Mouse (Mus musculus) c-Kit-positive CD71-negative TER-119-negative erythroid progenitor cells, embryonic 14.5 days (primary cell): ENCODE measurements around the gene Zfp148.
"Not testable (repeated sequence)": the region's sequence is repeated elsewhere in the genome, so short reads cannot be mapped to it uniquely, and the experiment has no call there.

ENCODE experiments used
- DNase-seq: peaks from one replicate; pipeline ENCODE4 v3.0.0-alpha.2; 2013; ENCODE audit warnings: low read depth

The Zfp148 gene

GRCm38 (mm10) chr16:33461416-33461815 lies 80.8 kb downstream of the Zfp148 start:
- no peak for DNase-seq

DNA sequence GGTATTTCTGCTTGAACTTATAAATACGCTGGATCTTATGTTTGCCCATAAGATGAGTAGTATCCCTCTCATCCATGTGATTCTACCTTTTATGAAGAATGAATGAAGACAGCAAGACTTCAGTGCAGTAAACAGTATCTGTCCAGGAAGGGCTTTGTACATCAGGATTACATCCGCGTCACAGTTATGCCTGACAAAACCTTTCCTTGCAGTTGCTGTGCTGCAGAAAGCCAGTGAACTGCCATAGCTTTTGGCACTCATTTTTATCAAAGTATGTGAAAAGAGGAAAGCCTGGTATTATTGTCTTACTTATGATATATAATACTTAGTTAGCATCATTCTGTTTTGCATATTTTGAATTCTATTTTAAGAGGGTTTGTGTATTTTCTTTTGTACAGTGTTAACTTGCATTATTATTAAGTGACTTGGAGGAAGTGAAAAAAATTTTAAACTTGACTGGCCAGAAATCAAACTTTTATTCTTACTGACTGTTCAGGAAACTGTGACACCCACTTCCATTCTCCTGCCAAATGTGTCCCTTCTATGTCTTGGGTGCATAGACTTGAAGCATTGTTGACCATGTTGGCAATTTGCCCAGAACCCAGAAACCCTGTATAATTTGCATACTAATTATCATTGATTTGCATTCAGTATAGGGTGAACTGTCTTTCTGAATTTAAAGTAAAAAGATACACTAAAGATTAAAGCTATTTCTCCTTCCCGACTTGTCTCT lies 84.0 kb downstream of the Zfp148 start:
- DNase-seq, result no peak

- DNase-seq, result no peak
Observed at GRCm38 (mm10) chr16:33465242-33465614, 84.6 kb downstream of the Zfp148 start.

- DNase-seq, result no peak
Observed at GRCm38 (mm10) chr16:33467451-33467850, 86.8 kb downstream of the Zfp148 start.

- DNase-seq, result no peak
Observed at GRCm38 (mm10) chr16:33469973-33470372, 89.3 kb downstream of the Zfp148 start.

GRCm38 (mm10) chr16:33474381-33474780 lies 93.7 kb downstream of the Zfp148 start:
- no peak for DNase-seq

DNA sequence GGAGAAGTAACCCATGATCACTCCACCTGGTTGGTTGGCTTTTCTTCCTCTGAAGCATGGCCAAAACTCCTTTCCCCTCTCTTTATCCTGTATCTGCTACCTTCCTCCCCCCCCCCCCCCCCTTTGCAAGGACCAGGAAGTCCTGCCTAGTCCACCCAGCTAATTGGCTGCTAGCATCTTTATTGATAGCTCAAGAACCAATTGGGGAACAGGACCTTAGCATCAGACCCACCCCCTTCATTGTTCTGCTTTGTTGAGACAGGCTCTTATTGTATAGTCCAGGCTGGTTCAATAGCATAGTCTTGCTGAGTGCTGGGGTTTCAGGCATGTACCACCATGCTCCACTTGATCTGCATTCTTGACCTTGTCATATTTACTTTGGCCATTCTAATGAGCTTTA lies 99.3 kb downstream of the Zfp148 start:
- DNase-seq, result no peak

- DNase-seq, result no peak
Observed at GRCm38 (mm10) chr16:33481148-33481547, 100.5 kb downstream of the Zfp148 start.

DNA sequence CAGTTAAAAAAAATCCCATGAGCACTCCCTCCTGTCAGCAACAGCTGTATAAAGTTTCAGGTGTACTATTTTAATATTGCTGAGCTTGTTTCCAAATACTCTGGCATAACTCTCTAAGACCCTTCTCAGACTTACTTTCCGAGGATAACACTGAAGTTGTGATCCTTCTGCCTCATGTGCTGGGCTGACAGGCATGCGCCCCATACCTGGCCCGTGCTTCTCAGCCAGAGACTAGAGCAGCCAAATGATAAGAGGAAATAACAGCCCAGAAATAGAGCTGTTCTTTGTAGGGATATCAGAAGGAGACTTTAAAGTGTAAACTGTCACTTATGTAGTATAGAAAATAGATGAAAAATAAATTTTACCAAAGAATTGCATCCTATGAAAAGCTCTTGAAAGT lies 101.7 kb downstream of the Zfp148 start:
- DNase-seq, result no peak

GRCm38 (mm10) chr16:33487709-33488108 lies 107.1 kb downstream of the Zfp148 start:
- DNase-seq, result no peak

DNA sequence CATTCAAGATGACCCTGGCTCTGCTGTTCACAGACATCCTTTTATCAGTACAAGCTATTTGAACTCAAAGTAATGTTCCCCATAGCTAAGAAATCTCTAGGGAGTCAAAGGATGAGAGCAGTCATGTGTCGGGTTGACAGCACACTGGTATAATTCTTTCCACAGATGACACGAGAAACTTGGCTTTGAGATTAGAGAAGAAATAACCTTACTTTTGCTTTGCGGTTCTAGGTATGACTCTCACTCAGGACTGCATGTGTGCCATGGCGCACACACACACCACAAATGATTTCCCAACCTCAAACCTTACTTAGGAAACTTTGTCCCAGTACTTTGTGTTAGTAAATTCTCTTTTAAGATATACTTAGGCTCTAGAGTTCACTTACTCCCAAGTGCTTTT lies 113.7 kb downstream of the Zfp148 start:
- no peak for DNase-seq

GRCm38 (mm10) chr16:33508082-33508481 lies 127.4 kb downstream of the Zfp148 start:
- no peak for DNase-seq

DNA sequence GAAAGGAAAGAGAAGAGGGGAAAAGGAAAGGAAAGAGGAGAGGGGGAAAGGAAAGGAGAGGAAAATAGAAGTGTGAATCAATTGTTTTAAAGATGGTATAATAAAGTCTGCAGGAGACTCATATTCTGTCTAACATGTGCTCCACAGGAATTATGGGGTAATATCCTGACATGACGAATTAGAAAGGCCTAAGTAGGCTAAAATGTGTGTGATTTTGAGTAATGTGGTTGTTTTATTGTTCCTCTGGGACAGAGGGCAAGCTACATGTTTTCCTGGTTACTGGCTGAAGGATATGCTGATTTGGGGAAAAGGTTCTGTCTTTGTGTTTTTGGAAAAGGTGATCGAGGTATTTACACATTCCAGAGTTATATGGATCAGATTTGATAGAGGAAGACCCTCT lies 128.6 kb downstream of the Zfp148 start:
- DNase-seq, result not testable (repeated sequence)

DNA sequence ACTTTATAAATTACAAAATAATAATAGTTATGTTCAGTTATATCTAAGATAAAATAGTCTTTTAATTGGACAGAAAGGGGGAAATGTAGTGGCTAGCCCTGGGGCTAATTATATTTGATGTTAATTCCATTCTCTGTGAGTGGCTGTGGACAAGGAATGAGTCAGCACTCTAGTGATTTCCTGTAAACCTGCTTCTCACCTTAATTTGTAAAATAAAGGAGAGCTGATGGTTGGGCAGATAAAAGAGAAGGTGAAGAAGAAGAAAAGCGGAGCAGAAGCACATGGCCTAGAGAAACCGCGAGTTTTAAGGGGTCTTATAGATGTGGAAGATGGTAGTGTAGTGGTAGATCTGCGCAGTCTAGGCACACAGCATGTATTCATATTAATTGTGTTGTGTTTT lies 130.2 kb downstream of the Zfp148 start:
- DNase-seq, result not testable (repeated sequence)

GRCm38 (mm10) chr16:33512555-33512954 lies 131.9 kb downstream of the Zfp148 start:
- no peak for DNase-seq

- DNase-seq, result no peak
Observed at GRCm38 (mm10) chr16:33516807-33517565, 136.3 kb downstream of the Zfp148 start, which contains the start of gene Slc12a8. Slc12a8 (plus strand) TSS chr16:33517328.

- no peak for DNase-seq
Observed at GRCm38 (mm10) chr16:33517627-33518026, 137.0 kb downstream of the Zfp148 start.

DNA sequence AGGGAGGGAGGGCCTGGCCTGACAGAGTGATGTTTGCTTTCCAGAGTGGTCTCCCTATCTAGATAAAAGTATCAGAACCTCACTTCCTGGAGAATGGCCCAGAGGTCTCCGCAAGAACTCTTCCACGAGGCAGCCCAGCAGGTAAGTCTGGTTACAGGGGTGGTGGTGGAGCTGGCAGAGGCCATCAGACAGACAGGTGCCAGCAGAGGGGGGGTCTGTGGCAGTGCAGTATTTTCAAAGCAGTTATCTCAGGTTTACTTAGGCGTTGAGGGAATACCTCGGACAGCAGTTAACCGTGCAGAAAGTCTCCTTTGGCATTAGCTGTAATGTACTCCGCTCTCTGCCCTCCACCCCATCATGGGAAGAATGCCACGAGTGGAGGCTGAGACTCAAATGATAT lies 137.6 kb downstream of the Zfp148 start:
- no peak for DNase-seq

DNA sequence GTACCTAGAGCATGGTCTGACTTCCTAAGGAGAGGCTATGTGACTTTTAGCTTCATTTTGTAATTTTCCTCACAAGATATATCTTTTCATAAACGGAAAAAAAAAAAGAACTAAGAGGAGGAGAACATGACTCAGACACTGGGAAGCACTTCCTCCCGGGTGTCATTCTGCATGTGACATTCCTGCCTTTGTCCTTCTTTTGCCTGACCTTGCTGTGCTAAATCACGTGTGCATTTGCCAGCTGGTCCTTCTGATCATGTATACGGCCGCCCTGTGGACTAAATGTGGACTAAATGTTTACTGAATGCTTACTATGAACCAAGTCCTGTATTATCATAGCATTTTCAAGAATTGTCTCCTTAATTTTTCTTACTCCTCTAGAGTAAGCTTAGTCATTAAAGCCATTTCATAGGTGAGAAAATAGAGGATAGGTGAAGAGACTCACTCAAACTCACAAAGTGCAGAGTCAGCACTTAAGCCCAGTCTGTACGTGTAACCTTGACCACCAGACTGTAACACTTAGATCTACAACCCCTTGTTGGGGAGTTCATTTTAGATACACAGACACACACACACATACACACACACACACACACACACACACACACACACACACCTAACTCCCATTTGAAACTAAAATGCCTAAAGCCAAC lies 139.4 kb downstream of the Zfp148 start:
- DNase-seq, result no peak

GRCm38 (mm10) chr16:33522516-33522915 lies 141.9 kb downstream of the Zfp148 start:
- no peak for DNase-seq

DNA sequence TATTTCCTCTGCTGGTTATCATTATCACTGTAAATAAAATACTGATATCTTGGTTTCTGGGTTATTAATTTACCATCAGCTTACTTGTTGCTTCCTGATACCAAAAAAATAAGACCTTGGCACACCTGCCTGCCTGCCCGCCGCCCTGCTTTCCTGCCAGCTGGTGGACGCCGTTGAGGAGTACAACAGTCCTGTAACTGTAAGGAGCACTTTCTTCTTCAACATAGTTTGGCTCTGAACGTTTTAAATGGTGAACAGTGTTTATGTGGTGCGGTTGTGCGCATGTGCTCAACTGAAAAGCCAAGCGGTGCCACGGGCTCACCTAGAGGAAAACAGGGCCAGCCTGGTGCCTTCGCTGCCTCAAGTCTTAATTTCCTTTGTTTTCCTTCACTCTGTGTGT lies 142.9 kb downstream of the Zfp148 start:
- no peak for DNase-seq

DNA sequence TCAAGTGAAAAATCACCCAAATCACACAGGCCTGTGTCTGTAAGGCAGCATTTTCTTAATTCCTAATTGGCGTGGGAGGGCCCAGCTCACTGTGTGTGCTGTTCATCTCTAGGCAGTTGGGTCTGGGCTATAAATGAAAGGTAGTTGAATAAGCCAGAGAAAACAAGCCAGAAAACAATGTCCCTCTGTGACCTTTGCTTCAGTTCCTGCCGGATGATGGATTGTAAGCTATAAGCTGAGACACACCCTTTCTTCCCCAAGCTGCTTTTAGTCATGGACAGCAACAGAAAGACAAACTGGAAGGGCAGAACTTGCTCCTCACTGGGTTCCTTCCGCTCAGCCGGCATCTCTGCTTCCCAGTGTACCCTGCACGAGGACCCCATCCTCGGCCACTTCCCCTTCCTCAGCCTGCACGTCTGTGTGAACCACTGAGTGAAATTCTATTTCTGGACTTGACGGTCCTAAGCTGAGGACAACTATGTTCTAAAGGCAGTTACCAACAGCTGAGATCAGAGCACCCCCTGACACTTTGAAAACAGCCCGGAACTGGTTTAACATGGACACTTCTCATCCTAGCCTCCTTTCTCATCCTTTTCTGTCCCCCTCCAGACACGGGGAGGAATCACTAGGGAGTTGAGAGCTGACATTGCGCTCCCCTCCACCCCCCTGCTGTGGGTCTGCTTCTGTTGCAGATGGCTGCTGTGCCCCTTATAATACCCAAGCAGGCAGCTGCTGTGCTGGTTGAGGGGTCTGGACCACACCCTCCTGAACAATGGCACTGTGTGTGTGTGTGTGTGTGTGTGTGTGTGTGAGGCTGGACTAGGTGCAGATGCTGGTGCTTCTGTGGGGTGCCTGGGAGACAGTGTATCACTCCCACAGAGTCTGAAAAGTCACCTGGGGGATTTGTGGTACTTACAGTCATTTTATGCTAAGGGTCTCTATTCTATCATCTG lies 149.1 kb downstream of the Zfp148 start:
- DNase-seq, result no peak
